Mouse (Mus musculus) heart, adult 8-10 months (tissue): Measurements from ENCODE around the gene Taar9. TPM values are rescaled to one million over a fixed set of nuclear protein-coding genes. Genes with fewer than 3 reads are reported as not detected.
"Not testable (repeated sequence)": the region's sequence is repeated elsewhere in the genome, so short reads cannot be mapped to it uniquely, and the experiment has no call there.

Experiments used
- DNase-seq: peaks from one replicate; pipeline ENCODE4 v3.0.0; 2022; ENCODE audit warnings: low spot score
- total RNA-seq, 4 experiments: library from RNA; stranded (reverse); gene quantifications; 2 replicates each; pipeline ENCODE4 v1.2.4; 2022

Taar9 gene
- total RNA-seq, 4 experiments from 2014 or later, result not detected

GRCm38 (mm10) chr10:24080166-24080565 is 29.2 kb downstream of the Taar9 start:
- DNase-seq, result peak; percentile 6

DNA sequence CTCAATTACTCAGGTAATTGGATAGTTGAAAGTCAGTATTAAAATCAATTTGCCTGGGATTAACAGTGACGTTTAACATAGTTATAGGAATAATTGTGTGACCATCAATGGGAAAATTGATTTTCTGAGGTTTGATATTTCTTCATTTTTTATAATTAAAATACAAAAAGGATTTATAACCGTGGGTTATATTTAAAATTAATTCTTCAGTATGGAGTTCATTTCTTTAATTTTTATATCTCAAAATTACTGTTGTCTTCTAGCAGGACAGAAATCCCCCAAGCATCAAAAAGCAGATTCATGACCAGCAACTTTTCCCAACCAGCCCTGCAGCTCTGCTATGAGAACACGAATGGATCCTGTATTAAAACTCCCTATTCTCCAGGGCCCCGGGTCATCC is 33.1 kb downstream of the Taar9 start, which contains the start of gene Taar8a:
TSS of gene Taar8a (plus strand) at position 301 of the 400 bp plus-strand sequence.
- DNase-seq, result not testable (repeated sequence)

DNA sequence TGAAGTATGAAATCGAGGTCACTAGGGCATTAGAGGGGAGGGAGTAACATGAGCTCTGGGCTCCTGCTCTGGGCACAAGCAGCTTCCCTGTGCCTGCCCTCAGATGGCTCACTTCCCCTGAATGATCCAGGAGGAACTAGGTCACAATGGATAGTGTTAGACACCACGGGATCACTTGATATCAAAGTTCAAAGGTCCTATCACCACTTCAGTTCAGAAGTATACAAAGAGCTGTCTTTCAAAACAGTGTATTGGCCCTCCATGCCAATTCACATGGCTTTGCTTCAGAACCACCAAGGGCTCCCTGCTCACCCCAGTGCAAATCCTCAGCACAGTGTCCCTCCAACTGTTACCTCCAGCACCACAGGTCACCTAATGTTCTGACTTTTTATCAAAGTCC is 34.6 kb downstream of the Taar9 start:
- not testable (repeated sequence) for DNase-seq

GRCm38 (mm10) chr10:24058986-24059385 is 50.3 kb downstream of the Taar9 start:
- no peak for DNase-seq

Other genes starting within 250 kb of the Taar9 start
- gene Vnn1, start 214.8 kb downstream of the Taar9 start, total RNA-seq, result under 1 TPM; 0.25 to 0.72 (median 0.35) TPM
- gene Taar1, start 189.2 kb downstream of the Taar9 start, total RNA-seq, result not detected
- not detected for gene Taar2, start 171.0 kb downstream of the Taar9 start, total RNA-seq
- not detected for gene Taar3, start 160.0 kb downstream of the Taar9 start, total RNA-seq
- not detected for gene Taar4, start 149.0 kb downstream of the Taar9 start, total RNA-seq
- gene Taar5, start 138.8 kb downstream of the Taar9 start, total RNA-seq, result not detected
- gene Taar6, start 123.9 kb downstream of the Taar9 start, total RNA-seq, result not detected
- gene Taar7a, start 116.1 kb downstream of the Taar9 start, total RNA-seq, result not detected
- not detected for gene Taar7b, start 109.6 kb downstream of the Taar9 start, total RNA-seq
- not detected for gene Taar7d, start 82.3 kb downstream of the Taar9 start, total RNA-seq
- not detected for gene Taar7e, start 71.9 kb downstream of the Taar9 start, total RNA-seq
- not detected for gene Taar7f, start 60.0 kb downstream of the Taar9 start, total RNA-seq
- gene Taar8a, start 33.0 kb downstream of the Taar9 start, total RNA-seq, result not detected
- not detected for gene Taar8b, start 17.2 kb downstream of the Taar9 start, total RNA-seq
- gene Taar8c, start 7.6 kb downstream of the Taar9 start, total RNA-seq, result not detected
- 10 to 100 TPM; 41.3 to 54.2 (median 48.0) TPM for gene Stx7, start 39.8 kb upstream of the Taar9 start, total RNA-seq
- under 1 TPM in 3 of 4 experiments, not detected in 1; 0.16 to 0.24 (median 0.19) TPM for gene Moxd1, start 114.0 kb upstream of the Taar9 start, total RNA-seq